Mouse (Mus musculus) erythroblast, adult 5-6 weeks (primary cell): ENCODE measurements around the gene Adgrf4. TPM values are rescaled to one million over a fixed set of nuclear protein-coding genes. Genes with fewer than 3 reads are reported as not detected.

Experiments used
- ATAC-seq: replicated peaks from 2 replicates; pipeline ENCODE4 v1.8.0; 2016; ENCODE audit warnings: moderate number of reproducible peaks, mild to moderate bottlenecking, moderate TSS enrichment, inconsistent platforms; ENCODE audit not compliant: poor library complexity, low FRiP score, severe bottlenecking
- total RNA-seq, 2 experiments: library from RNA; stranded (forward) in 1 of 2; stranded (reverse) in 1 of 2; fragments of 150-400 nt in 1 of 2; fragments of 200-764, 138-1000 nt in 1 of 2; gene quantifications; 2 replicates each; pipeline versions ENCODE4 v1.2.3 to v1.2.4; 2015 to 2017; ENCODE audit warnings: low replicate concordance in 2 of 2

The Adgrf4 gene
- total RNA-seq (2015; ENCODE audit: low replicate concordance) (not detected in 2 replicates), total RNA-seq (2017; ENCODE audit: low replicate concordance) (not detected in 2 replicates)

- no peak for ATAC-seq
Observed at GRCm38 (mm10) chr17:42692136-42692535, at the start of gene Adgrf4. TSS of gene Adgrf4 (minus strand) at chr17:42692284.

GRCm38 (mm10) chr17:42741801-42742217 lies 49.7 kb upstream of the Adgrf4 start, which contains the start of gene Adgrf2:
TSS of gene Adgrf2 (minus strand) at chr17:42742179.
- no peak for ATAC-seq

GRCm38 (mm10) chr17:42738794-42739193 lies 46.7 kb upstream of the Adgrf4 start:
- ATAC-seq: no peak

GRCm38 (mm10) chr17:42717161-42717560 lies 25.1 kb upstream of the Adgrf4 start:
- ATAC-seq: no peak

GRCm38 (mm10) chr17:42714991-42715390 lies 22.9 kb upstream of the Adgrf4 start:
- no peak for ATAC-seq

GRCm38 (mm10) chr17:42710717-42711116 lies 18.6 kb upstream of the Adgrf4 start:
- ATAC-seq: no peak

GRCm38 (mm10) chr17:42705611-42706010 lies 13.5 kb upstream of the Adgrf4 start:
- no peak for ATAC-seq

GRCm38 (mm10) chr17:42702198-42702597 lies 10.1 kb upstream of the Adgrf4 start:
- no peak for ATAC-seq

- ATAC-seq: no peak
Observed at GRCm38 (mm10) chr17:42694730-42695129, 2.6 kb upstream of the Adgrf4 start.

GRCm38 (mm10) chr17:42690531-42690930 lies 1.6 kb downstream of the Adgrf4 start:
- no peak for ATAC-seq

- no peak for ATAC-seq
Observed at GRCm38 (mm10) chr17:42658634-42659422, 33.3 kb downstream of the Adgrf4 start.

GRCm38 (mm10) chr17:42643416-42643815 lies 48.7 kb downstream of the Adgrf4 start:
- ATAC-seq: no peak

- no peak for ATAC-seq
Observed at GRCm38 (mm10) chr17:42630206-42630605, 61.9 kb downstream of the Adgrf4 start.

- ATAC-seq: no peak
Observed at GRCm38 (mm10) chr17:42613043-42613737, 78.9 kb downstream of the Adgrf4 start.

- no peak for ATAC-seq
Observed at GRCm38 (mm10) chr17:42611295-42611694, 80.8 kb downstream of the Adgrf4 start, which contains the start of gene Opn5. TSS of gene Opn5 (minus strand) at chr17:42611395.

- no peak for ATAC-seq
Observed at GRCm38 (mm10) chr17:42608270-42608669, 83.8 kb downstream of the Adgrf4 start.

Other genes with a start within 250 kb of the Adgrf4 start
- not detected in 2 replicates for gene Opn5, start 80.9 kb downstream of the Adgrf4 start, total RNA-seq (2015; ENCODE audit: low replicate concordance)
- not detected in 2 replicates for gene Opn5, start 80.9 kb downstream of the Adgrf4 start, total RNA-seq (2017; ENCODE audit: low replicate concordance)
- gene Adgrf2, start 49.9 kb upstream of the Adgrf4 start, total RNA-seq (2015; ENCODE audit: low replicate concordance): not detected in 2 replicates
- not detected in 2 replicates for gene Adgrf2, start 49.9 kb upstream of the Adgrf4 start, total RNA-seq (2017; ENCODE audit: low replicate concordance)
- 13.6 TPM in 2 replicates for gene Cd2ap, start 184.4 kb upstream of the Adgrf4 start, total RNA-seq (2015; ENCODE audit: low replicate concordance)
- gene Cd2ap, start 184.4 kb upstream of the Adgrf4 start, total RNA-seq (2017; ENCODE audit: low replicate concordance): 4.9 and 8.2 TPM in 2 replicates